Mouse (Mus musculus) liver, postnatal 0 days (tissue): ENCODE measurements around the gene Cyp26b1. TPM values are rescaled to one million over a fixed set of nuclear protein-coding genes. Genes with fewer than 3 reads are reported as not detected.
"Not testable (repeated sequence)": the region's sequence is repeated elsewhere in the genome, so short reads cannot be mapped to it uniquely, and the experiment has no call there.

ENCODE experiments used
- ATAC-seq: fragments of 200-750 bp; cut with Nextera tagmentation; 2 replicates; pipeline ENCODE4 v1.8.0; 2017; ENCODE audit warnings: mild to moderate bottlenecking, moderate library complexity
- DNase-seq: peaks from one replicate; pipeline ENCODE4 v3.0.0-alpha.2; 2016
- H3K27ac ChIP-seq: fragments of 300-500 bp; sonication (generic); 2 replicates; pipeline ENCODE4 v1.5.1; 2014; ENCODE audit warnings: antibody characterized with exemption, moderate library complexity, mild to moderate bottlenecking, low read depth
- H3K27me3 ChIP-seq: fragments of 300-500 bp; sonication (generic); 2 replicates; pipeline ENCODE4 v1.6.1; 2014; ENCODE audit warnings: low read length, control low read depth, mixed read lengths; ENCODE audit not compliant: insufficient read depth
- H3K36me3 ChIP-seq: fragments of 300-500 bp; sonication (generic); replicated peaks from 2 replicates; pipeline ENCODE4 v1.6.1; 2014; ENCODE audit warnings: mild to moderate bottlenecking, control low read depth, low read length, moderate library complexity, mixed read lengths; ENCODE audit not compliant: insufficient read depth
- H3K4me1 ChIP-seq: fragments of 300-500 bp; sonication (generic); 2 replicates; pipeline ENCODE4 v1.6.1; 2014; ENCODE audit warnings: antibody characterized with exemption, mild to moderate bottlenecking, control low read depth; ENCODE audit not compliant: insufficient read depth
- H3K4me2 ChIP-seq: fragments of 300-500 bp; sonication (generic); 2 replicates; pipeline ENCODE4 v1.6.1; 2014; ENCODE audit warnings: low read depth, mild to moderate bottlenecking, low read length, moderate library complexity, mixed read lengths
- H3K4me3 ChIP-seq: fragments of 300-500 bp; sonication (generic); 2 replicates; pipeline ENCODE4 v1.5.1; 2014; ENCODE audit warnings: low read depth, low read length
- H3K9ac ChIP-seq: fragments of 300-500 bp; sonication (generic); replicated peaks from 2 replicates; pipeline ENCODE4 v1.6.1; 2014; ENCODE audit warnings: mild to moderate bottlenecking, moderate library complexity
- H3K9me3 ChIP-seq: fragments of 300-500 bp; sonication (generic); 2 replicates; pipeline ENCODE4 v1.6.1; 2016; ENCODE audit warnings: mild to moderate bottlenecking, control low read depth, low read length, mixed read lengths
- CTCF ChIP-seq: sonication (generic); IDR thresholded peaks from 2 replicates; pipeline ENCODE4 v1.5.1; 2016; ENCODE audit warnings: antibody characterized with exemption, low read depth
- EP300 ChIP-seq: IDR thresholded peaks from 2 replicates; pipeline ENCODE4 v1.6.1; 2016; ENCODE audit warnings: antibody characterized with exemption, low read depth, mild to moderate bottlenecking
- WGBS: fragments of 180-500 bp; shearing (Covaris S2); extraction: QIAGEN DNeasy Blood & Tissue Kit; methylation state at CpG from one replicate; pipeline ENCODE4 v1.1.7; 2014; ENCODE audit not compliant: insufficient replicate concordance; 5-methylcytosine and 5-hydroxymethylcytosine counted together
- polyA plus RNA-seq: library from polyadenylated mRNA; unstranded; fragments of >200 nt; fragmentation: Nextera tagmentation; extraction: Ambion mirVana; gene quantifications from 2 replicates; pipeline ENCODE4 v1.2.1, GENCODE M21; 2015

Gene Cyp26b1
- polyA plus RNA-seq, 1 experiment from 2014 or later = 0.14 TPM

DNA sequence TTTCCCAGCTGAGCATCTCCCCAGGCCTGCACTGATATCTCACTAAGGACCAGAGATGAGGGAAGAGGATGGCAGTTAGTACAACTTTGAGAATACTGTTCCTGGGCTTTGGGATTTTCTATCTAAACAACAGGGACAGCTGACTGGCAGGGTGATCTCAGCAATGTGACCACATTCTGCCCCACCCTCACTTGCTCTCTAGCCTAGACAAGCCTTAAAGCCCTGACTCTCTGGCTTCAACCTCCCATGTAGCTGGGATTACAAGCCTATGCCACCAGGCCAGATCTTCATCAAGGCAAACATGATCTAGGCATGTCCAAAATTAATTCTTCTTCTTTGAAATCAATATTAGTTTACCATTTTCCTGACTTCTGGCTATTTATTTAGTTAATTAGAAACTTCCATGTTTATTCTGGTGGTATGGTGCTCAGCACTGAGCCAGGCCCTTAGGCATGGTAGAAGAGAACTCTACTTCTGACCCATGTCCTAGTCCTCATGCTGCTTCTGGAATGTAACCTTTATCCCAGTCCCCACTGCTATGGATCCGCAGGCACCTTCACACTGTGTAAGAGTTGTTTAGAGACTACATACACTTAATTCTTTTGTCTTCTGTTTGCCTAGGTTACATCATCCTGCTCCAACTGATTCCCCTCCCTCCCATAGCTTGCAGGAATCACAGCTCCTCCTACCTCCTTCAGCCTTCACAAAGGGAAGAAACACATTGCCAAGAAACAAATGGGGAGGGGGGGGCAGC, 7.6 kb upstream of the Cyp26b1 start:
- TF ChIP-seq CTCF (no peak), EP300 (no peak)
- no peaks in the 10 kb centered on the region for H3K4me1 ChIP-seq
- H3K9me3 ChIP-seq = no peaks in the 10 kb centered on the region
- H3K36me3 ChIP-seq = no peaks in the 10 kb centered on the region
- H3K27ac ChIP-seq = no peak overlapping the region
- DNase-seq (peak; percentile 10), ATAC-seq (peak; percentile 53; the same call in 1 of the 2 replicates)
- H3K4me3 ChIP-seq = no peak overlapping the region
- H3K9ac ChIP-seq = no peak overlapping the region
- no peaks in the 10 kb centered on the region for H3K27me3 ChIP-seq
- H3K4me2 ChIP-seq = no peak overlapping the region
- 48% methylated on average over 1 of the region's 1 CpGs for WGBS

- H3K4me3 ChIP-seq, H3K9ac ChIP-seq, H3K4me1 ChIP-seq, ATAC-seq, H3K27ac ChIP-seq, H3K4me2 ChIP-seq, H3K27me3 ChIP-seq, H3K36me3 ChIP-seq, H3K9me3 ChIP-seq: not testable (repeated sequence)
- 67% methylated on average over 3 of the region's 3 CpGs for WGBS
- DNase-seq = peak; percentile 10
These were observed 5.6 kb upstream of the Cyp26b1 start for GRCm38 (mm10) chr6:84599296-84599695.

DNA sequence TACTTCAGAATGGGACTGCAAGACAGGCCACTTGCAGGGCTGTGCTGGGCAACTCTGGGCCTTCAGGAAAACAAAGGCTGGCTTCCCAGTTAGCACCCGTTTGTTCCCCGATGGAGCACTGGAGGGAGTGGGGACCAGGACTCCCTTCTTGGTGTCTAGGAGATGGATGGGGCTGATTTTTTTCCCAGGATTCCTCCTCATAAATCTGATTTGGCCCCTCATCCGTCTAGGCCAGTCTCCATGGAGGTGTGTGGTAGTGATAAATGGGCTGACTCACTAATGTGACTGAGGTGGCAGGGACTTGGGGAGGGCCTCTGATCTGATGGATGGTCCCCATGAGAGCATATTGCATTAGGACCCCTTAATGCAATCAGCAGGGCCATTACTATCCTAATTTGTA, 5.0 kb upstream of the Cyp26b1 start:
- Histone ChIP-seq H3K27me3 (0 out of 2 replicates have a peak, but pooled peaks cover 4% of the 10 kb centered on the region), H3K9me3 (no peaks in the 10 kb centered on the region), H3K4me2 (no peak overlapping the region), H3K4me1 (no peaks in the 10 kb centered on the region), H3K4me3 (no peak overlapping the region), H3K36me3 (no peaks in the 10 kb centered on the region), H3K9ac (no peak overlapping the region), H3K27ac (no peak overlapping the region)
- ATAC-seq (no peak), DNase-seq (no peak)
- TF ChIP-seq CTCF (no peak), EP300 (no peak)
- 84% methylated on average over 3 of the region's 3 CpGs for WGBS

GRCm38 (mm10) chr6:84594626-84595025, 918 bp upstream of the Cyp26b1 start:
- Histone ChIP-seq H3K36me3 (no peaks in the 10 kb centered on the region), H3K27ac (no peak overlapping the region), H3K4me2 (no peak overlapping the region), H3K9ac (no peak overlapping the region), H3K4me3 (no peak overlapping the region), H3K27me3 (peaks cover 11% of the 10 kb centered on the region), H3K4me1 (0 out of 2 replicates have a peak, but pooled peaks cover 3% of the 10 kb centered on the region), H3K9me3 (no peaks in the 10 kb centered on the region)
- ATAC-seq (no peak), DNase-seq (peak; percentile 9)
- TF ChIP-seq EP300 (no peak), CTCF (no peak)
- 62% methylated on average over 3 of the region's 3 CpGs for WGBS

DNA sequence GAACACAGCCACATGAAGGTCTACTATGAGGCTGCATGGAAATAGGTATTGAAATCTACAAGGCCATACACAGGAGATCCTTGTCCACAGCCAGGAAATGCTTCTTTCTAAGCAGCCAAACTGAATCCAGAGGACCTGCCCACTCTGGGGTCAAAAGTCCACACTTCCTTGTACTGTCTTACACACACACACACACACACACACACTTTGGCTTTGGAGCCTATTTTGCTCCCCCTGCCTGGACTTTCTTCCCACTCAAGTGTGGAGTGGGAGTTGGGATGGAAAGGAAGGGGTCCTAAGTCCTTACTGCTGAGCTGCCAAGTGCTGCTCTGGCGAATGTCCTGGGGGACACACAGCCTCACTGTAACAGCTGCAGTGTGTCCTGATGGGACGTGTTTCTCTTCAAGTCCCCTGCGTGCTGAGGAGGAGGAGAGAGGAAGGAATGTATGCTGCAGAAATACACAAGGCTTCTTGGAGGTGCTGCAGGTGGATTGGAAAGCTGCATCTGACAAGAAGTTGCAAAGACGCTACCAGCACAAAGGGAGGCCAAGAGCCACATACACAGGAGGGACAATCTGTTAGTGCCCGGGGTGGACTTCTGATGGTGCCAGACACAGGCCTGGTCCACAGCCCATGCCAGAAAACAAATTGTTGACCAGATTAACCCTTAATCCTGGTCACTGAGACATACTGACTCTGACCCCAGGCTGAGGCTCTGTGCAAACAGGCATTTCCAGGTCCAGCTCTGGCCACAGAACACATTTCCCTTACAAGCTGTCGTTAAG, 2.6 kb downstream of the Cyp26b1 start:
- Histone ChIP-seq H3K9me3 (no peaks in the 10 kb centered on the region), H3K4me1 (peaks cover 14% of the 10 kb centered on the region), H3K36me3 (no peaks in the 10 kb centered on the region), H3K4me2 (no peak overlapping the region), H3K27me3 (peaks cover 46% of the 10 kb centered on the region), H3K9ac (no peak overlapping the region), H3K27ac (no peak overlapping the region), H3K4me3 (no peak overlapping the region)
- 49% methylated on average over 6 of the region's 6 CpGs for WGBS
- TF ChIP-seq CTCF (no peak), EP300 (no peak)
- DNase-seq (peak; percentile 12), ATAC-seq (no peak)

DNA sequence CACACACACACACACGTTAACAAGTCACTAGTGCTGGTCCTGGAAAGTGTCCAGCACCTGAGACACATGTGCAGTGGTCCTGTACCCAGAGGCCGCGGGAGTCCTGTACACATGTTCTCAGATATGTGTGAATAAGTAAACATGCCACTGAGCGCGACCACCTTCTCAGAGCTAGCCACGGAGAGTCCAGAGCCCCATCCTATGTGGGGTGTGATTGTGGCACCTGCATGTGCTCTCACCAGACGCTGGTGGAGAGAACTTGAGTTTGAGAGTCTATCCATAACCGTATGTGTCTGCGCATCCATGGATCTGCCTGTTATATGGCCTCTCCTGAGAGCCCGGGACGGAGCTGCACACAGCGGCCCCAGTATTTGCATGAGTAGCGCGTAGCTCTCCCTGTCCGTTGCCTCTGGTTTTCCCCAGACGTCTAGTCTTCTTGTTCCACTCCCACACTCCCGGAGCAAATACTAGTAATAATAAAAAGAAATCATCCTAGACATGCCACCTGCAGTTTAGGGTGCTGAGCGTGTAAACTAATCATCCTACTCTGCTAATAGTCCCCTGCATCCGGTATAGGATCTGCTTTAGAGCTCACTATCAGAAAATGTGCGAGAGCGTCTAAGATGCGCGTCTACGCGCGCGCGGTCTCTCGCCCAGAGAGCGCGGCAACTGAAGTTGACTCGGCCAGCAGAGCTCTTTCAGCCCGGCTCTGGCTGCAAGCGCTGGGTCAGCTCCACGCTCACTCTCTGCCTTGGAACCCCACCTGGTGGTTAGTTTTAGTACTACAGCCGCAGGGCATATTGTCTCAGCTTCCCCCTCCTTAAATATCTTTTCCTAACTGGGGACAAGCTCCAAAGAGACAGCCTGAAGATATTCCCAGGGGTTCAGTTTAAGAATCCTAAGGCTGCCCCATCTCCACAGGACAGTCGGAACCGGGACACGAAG, 3.7 kb downstream of the Cyp26b1 start:
- Histone ChIP-seq H3K9ac (no peak overlapping the region), H3K27me3 (peaks cover 57% of the 10 kb centered on the region), H3K9me3 (no peaks in the 10 kb centered on the region), H3K36me3 (no peaks in the 10 kb centered on the region), H3K4me2 (peak overlapping the region; percentile 16), H3K4me3 (peak overlapping the region; percentile 43; the same call in 1 of the 2 replicates), H3K27ac (no peak overlapping the region), H3K4me1 (peaks cover 26% of the 10 kb centered on the region)
- TF ChIP-seq EP300 (no peak), CTCF (peak; percentile 87)
- WGBS = 4% methylated on average over 39 of the region's 39 CpGs
- ATAC-seq (peak; percentile 62), DNase-seq (peak; percentile 85)
